Mouse (Mus musculus) liver, embryonic 11.5 days (tissue): Measurements from ENCODE around the gene Wasf2. TPM values are rescaled to one million over a fixed set of nuclear protein-coding genes. Genes with fewer than 3 reads are reported as not detected.
A peak's percentile ranks its signal among the peaks of the same experiment; 100 is the strongest.

Experiments used
- ATAC-seq: fragments of 200-750 bp; cut with Nextera tagmentation; replicated peaks from 2 replicates; pipeline ENCODE4 v1.8.0; 2017; ENCODE audit warnings: moderate number of reproducible peaks, mild to moderate bottlenecking, moderate TSS enrichment, moderate library complexity; ENCODE audit not compliant: low FRiP score
- DNase-seq: peaks from one replicate; pipeline ENCODE4 v3.0.0-alpha.2; 2017; ENCODE audit warnings: low spot score
- H3K27ac ChIP-seq: fragments of 300-500 bp; sonication (generic); 2 replicates; pipeline ENCODE4 v1.5.1; 2014; ENCODE audit warnings: mild to moderate bottlenecking, low read depth, low read length, control low read depth
- H3K27me3 ChIP-seq: fragments of 300-500 bp; sonication (generic); replicated peaks from 2 replicates; pipeline ENCODE4 v1.6.1; 2014; ENCODE audit warnings: low read length, mixed read lengths; ENCODE audit not compliant: control insufficient read depth, insufficient read depth
- H3K36me3 ChIP-seq: fragments of 300-500 bp; sonication (generic); 2 replicates; pipeline ENCODE4 v1.6.1; 2014; ENCODE audit warnings: mild to moderate bottlenecking, low read length, moderate library complexity, mixed read lengths; ENCODE audit not compliant: control insufficient read depth, insufficient read depth
- H3K4me1 ChIP-seq: fragments of 300-500 bp; sonication (generic); replicated peaks from 2 replicates; pipeline ENCODE4 v1.6.1; 2014; ENCODE audit warnings: low read length, mixed read lengths; ENCODE audit not compliant: control insufficient read depth, insufficient read depth
- H3K4me2 ChIP-seq: fragments of 300-500 bp; sonication (generic); 2 replicates; pipeline ENCODE4 v1.6.1; 2014; ENCODE audit warnings: mild to moderate bottlenecking, control low read depth, moderate library complexity
- H3K4me3 ChIP-seq: fragments of 300-500 bp; sonication (generic); 2 replicates; pipeline ENCODE4 v1.5.1; 2014; ENCODE audit warnings: low read depth, low read length, control low read depth
- H3K9ac ChIP-seq: fragments of 300-500 bp; sonication (generic); 2 replicates; pipeline ENCODE4 v1.6.1; 2014; ENCODE audit warnings: low read depth, low read length, control low read depth
- H3K9me3 ChIP-seq: fragments of 300-500 bp; sonication (generic); 2 replicates; pipeline ENCODE4 v1.6.1; 2016; ENCODE audit warnings: low read length, inconsistent platforms, mixed read lengths; ENCODE audit not compliant: control insufficient read depth
- WGBS: fragments of 180-500 bp; shearing (Covaris S2); extraction: QIAGEN DNeasy Blood & Tissue Kit; methylation state at CpG from one replicate; pipeline ENCODE4 v1.1.7; 2014; 5-methylcytosine and 5-hydroxymethylcytosine counted together
- polyA plus RNA-seq: library from polyadenylated mRNA; unstranded; fragments of >200 nt; fragmentation: Nextera tagmentation; extraction: Ambion mirVana; gene quantifications from 2 replicates; pipeline ENCODE4 v1.2.1, GENCODE M21; 2014

Gene Wasf2
- 32.1 and 42.2 TPM in 2 replicates for polyA plus RNA-seq

- under 1% methylated on average over 65 of the region's 65 CpGs for WGBS
- DNase-seq (peak; percentile 95), ATAC-seq (peak; percentile 96)
- Histone ChIP-seq H3K4me1 (peaks cover 20% of the 10 kb centered on the region), H3K4me2 (peak within 1 kb of the TSS; percentile 84), H3K27ac (peak within 1 kb of the TSS; percentile 88), H3K27me3 (no peaks in the 10 kb centered on the region), H3K9ac (peak within 1 kb of the TSS; percentile 97), H3K4me3 (peak within 1 kb of the TSS; percentile 100), H3K36me3 (peaks cover 7% of the 10 kb centered on the region; the same call in 1 of the 2 replicates), H3K9me3 (no peaks in the 10 kb centered on the region)
Observed at GRCm38 (mm10) chr4:133129931-133130889, at the start of gene Wasf2. Gene Wasf2, plus strand, starts transcription at chr4:133130505.

DNA sequence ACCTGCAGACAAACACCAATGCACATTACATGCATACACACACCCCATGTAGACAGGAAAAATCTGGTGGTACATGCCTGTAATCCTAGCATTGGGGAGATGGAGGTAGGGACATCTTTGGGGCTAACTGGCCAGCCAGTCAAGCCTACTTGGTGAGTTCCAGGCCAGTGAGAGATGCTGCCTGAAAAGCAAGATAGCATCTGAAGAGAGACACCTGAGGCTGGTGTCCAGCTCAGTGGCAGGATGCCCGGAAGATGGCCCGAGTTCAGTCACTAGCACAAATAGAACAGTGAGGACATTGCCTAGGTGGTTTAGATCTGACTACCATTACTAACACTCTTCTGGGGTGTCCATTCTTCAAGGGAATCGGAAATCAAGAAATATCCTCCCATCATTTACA, 49.4 kb upstream of the Wasf2 start:
- peaks cover 47% of the 10 kb centered on the region for H3K4me1 ChIP-seq
- no peak overlapping the region for H3K27ac ChIP-seq
- no peak for DNase-seq
- no peak overlapping the region for H3K9ac ChIP-seq
- 85% methylated on average over 3 of the region's 3 CpGs for WGBS
- H3K4me3 ChIP-seq = no peak overlapping the region
- no peaks in the 10 kb centered on the region for H3K9me3 ChIP-seq
- no peak overlapping the region for H3K4me2 ChIP-seq
- no peak for ATAC-seq
- H3K27me3 ChIP-seq = peaks cover 17% of the 10 kb centered on the region
- peaks cover 2% of the 10 kb centered on the region; the same call in 1 of the 2 replicates for H3K36me3 ChIP-seq

DNA sequence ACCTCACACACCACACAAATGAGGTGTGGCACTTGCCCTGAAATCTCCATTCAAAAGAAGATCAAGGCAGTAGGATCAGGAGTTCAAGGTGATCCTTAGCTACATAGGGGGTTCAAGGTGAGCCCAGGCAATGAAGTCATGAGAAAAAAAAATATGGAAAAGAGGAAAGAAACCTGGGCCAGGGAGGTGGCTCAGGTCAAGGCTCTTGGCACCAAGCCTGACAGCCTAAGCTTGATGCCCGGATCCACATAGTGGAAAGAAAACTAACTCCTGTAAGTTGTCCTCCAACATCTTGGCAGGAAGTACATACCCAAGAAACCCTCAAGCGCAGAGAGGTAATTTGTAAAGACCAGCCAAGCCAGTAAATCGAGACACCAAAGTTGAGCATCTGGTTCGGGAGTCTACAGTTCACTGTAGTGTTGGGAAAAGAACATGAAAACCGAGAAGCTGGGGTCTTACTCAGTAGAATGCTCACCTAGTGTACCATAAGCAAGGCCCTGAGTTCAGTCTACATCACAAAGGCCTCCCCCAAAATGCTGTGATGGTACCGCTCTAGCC, 48.0 kb upstream of the Wasf2 start:
- Histone ChIP-seq H3K27me3 (peaks cover 18% of the 10 kb centered on the region), H3K4me1 (peaks cover 49% of the 10 kb centered on the region), H3K4me3 (no peak overlapping the region), H3K27ac (no peak overlapping the region), H3K4me2 (no peak overlapping the region), H3K9me3 (no peaks in the 10 kb centered on the region), H3K36me3 (peaks cover 2% of the 10 kb centered on the region; the same call in 1 of the 2 replicates), H3K9ac (no peak overlapping the region)
- DNase-seq (no peak), ATAC-seq (no peak)
- 88% methylated on average over 6 of the region's 6 CpGs for WGBS

DNA sequence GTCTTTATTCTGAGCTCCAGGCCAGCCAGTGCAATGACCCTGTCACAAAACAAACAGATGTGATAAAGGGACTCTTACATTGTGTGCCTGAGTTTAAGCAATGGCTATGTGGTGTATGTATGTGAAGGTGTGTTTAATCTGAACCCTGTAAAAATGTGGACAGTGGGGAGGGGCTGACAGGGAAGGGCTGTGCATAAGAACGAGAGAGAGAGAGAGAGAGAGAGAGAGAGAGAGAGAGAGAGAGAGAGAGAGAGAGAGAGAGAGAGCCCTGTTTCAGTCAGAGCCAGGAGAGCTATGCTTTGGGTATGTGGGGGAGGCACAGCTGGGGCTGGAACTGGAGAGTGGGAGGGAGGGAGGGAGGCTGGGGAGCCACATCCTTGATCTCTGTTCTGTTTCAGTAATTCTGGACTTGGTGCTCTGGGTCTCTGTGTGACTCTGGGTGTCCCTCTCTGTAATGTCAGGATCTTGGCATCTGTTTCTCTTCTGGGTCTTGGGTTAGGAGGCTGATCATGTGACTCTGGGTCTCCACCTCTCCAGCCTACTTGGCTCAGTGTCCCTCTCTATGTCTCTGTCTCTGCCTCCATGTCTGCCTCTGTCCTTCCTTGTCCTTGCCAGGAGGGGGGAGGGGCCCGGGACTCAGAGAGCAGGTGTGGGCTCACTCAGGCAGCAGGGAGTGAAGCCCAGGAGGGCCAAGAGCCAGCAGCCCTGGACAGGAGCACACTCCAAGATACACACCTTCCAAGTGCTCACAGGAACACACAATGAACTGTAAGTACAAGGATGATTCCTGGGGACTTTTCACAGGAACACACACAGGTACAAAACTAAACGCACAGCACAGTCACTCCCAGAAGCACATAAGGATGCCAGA, 46.1 kb upstream of the Wasf2 start:
- Histone ChIP-seq H3K4me3 (no peak overlapping the region), H3K27me3 (peaks cover 18% of the 10 kb centered on the region), H3K9ac (no peak overlapping the region; the same call in 1 of the 2 replicates), H3K27ac (no peak overlapping the region), H3K9me3 (no peaks in the 10 kb centered on the region), H3K4me2 (peak overlapping the region; percentile 82), H3K4me1 (peaks cover 43% of the 10 kb centered on the region), H3K36me3 (no peaks in the 10 kb centered on the region)
- 22% methylated on average over 3 of the region's 3 CpGs for WGBS
- no peak for ATAC-seq
- no peak for DNase-seq

DNA sequence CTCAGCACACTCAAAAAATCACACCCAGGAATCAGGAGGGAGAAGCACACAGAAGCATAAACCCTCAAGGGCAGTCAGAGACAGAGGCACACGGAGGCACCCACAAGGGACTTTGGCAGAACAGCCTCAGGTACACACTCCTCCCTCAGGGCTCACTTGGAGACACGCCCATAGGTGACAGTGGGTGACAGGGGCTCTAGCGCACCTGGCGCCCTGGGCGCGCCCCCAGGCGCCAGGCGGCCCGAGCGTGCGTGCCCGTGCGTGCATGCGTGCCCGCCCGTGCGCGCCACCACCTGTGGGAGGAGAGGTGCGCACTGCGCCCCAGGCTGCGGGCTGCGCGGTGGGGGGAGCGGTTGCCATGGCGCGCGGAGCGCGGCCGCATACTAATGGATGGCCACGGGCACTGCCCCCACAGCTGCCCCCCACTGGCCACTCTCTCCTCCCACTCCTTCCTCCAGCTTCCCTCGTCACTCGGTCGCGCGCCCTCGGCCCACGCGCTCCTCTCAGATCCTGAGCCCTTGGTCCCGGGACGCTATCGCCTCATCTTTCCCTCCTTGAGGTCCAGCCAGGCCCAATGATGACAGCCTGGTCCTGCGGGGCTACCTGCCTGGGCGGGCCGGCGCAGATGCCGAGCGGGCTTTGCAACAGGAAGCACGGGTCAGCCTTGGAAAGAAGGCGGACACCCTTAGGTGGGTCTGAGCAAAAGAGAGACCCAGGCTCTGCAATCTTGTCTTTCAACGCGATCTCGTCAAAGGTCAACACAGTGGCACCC, 45.1 kb upstream of the Wasf2 start:
- peak overlapping the region; percentile 23; the same call in 1 of the 2 replicates for H3K9ac ChIP-seq
- peak overlapping the region; percentile 82 for H3K4me2 ChIP-seq
- no peak for DNase-seq
- no peak; the same call in 1 of the 2 replicates for ATAC-seq
- no peaks in the 10 kb centered on the region for H3K9me3 ChIP-seq
- peaks cover 18% of the 10 kb centered on the region for H3K27me3 ChIP-seq
- peak overlapping the region; percentile 28; the same call in 1 of the 2 replicates for H3K27ac ChIP-seq
- WGBS = 3% methylated on average over 53 of the region's 53 CpGs
- H3K4me1 ChIP-seq = peaks cover 39% of the 10 kb centered on the region
- H3K4me3 ChIP-seq = peak overlapping the region; percentile 43
- H3K36me3 ChIP-seq = no peaks in the 10 kb centered on the region

DNA sequence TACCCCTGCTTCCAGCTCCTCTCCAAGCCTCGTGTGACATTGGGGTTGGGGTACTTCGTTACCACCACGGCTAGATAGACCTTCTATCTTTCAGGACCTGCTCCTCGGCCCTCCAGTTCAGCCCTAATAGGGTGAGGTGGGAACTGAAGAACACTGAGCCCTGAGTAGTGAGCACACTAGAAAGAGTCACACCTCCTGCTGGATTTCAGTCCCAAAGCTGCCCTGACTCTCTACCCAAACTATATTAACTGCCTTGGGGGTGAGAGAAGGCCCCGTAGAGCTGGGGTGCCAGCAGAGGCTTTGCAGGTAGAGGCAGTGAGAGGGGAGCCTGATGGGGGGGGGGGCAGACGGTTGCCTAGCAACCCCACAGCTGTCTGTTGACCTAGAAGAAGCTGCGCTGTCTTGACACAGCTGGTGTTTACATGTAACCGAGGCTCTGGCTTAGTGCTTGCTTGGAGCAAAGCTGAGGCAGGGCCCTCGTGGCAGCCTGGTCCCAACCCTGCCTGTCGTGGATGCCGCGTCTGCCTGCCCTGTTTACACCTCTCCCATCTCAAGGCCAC, 44.4 kb upstream of the Wasf2 start:
- Histone ChIP-seq H3K27me3 (peaks cover 18% of the 10 kb centered on the region), H3K9ac (no peak overlapping the region), H3K4me1 (peaks cover 46% of the 10 kb centered on the region), H3K27ac (peak overlapping the region; percentile 28; the same call in 1 of the 2 replicates), H3K9me3 (no peaks in the 10 kb centered on the region), H3K36me3 (no peaks in the 10 kb centered on the region), H3K4me2 (peak overlapping the region; percentile 82), H3K4me3 (peak overlapping the region; percentile 43; the same call in 1 of the 2 replicates)
- DNase-seq (no peak), ATAC-seq (no peak)
- 25% methylated on average over 12 of the region's 12 CpGs for WGBS

DNA sequence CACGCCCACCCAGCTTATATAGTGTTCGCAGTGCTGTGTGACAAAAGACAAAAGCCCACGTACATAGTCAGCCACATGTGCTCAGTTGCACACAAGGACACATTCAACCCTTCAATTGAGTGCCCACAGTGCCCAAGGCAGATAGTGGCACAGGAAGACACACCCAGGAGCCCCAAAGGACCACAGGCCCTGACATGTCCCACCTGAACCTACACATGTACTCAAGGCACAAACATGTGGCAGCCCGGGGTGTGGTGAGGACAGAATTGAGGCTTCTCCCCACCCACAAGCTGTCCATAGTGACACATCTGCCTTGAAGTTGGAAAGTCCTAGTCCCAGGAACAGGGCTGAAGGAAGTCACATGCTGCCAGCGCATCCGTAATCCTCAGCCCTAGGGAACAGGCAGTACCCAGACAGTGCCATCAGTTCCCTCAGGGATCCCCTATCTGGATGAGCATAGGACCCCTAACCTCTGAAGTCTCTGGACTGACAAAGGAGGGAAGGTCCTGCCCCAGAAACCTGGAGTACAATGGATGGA, 43.1 kb upstream of the Wasf2 start:
- H3K9me3 ChIP-seq = no peaks in the 10 kb centered on the region
- no peak for ATAC-seq
- H3K4me1 ChIP-seq = peaks cover 54% of the 10 kb centered on the region
- peak overlapping the region; percentile 2; the same call in 1 of the 2 replicates for H3K27ac ChIP-seq
- no peak overlapping the region for H3K4me3 ChIP-seq
- peaks cover 20% of the 10 kb centered on the region for H3K27me3 ChIP-seq
- no peak overlapping the region for H3K9ac ChIP-seq
- H3K36me3 ChIP-seq = no peaks in the 10 kb centered on the region
- no peak for DNase-seq
- 88% methylated on average over 6 of the region's 6 CpGs for WGBS
- H3K4me2 ChIP-seq = no peak overlapping the region
